ENCODE assay signal across 14 mouse cellular contexts in the genomic region with DNA sequence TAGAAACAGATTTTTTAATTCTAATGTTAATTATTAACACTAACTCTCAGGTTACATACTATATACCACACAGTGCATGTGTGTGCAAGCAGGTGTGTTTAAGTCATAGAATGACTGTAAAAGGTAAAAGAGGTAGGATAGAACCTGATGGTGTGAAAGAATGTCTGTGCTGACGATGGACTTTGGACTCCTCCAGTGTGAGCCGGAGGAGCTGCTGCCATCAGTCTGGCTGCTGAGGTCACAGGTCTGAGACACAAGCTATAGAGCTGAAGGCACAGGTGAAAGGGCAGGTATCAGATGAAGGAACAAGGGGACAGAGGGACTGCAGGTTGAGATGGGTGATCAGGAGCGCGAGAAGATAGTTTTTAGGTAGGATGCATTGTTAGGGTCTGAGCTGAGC.
"Had no signal": no experiment of that assay in that cellular context is flagged by ENCODE, and none has a peak within 500 bp of the region (broad histone marks: within the 10 kb centered on the region; RNA-seq: fewer than 3 reads in every experiment).

No protein-coding gene starts in this region.

- ATAC-seq: hindbrain, postnatal 0 days; liver, postnatal 0 days; midbrain, embryonic 15.5 days had no signal

- H3K4me2 ChIP-seq: limb, embryonic 15.5 days; liver, embryonic 13.5 days; lung, embryonic 15.5 days; midbrain, embryonic 11.5 days; midbrain, embryonic 15.5 days; neural tube, embryonic 12.5 days had no signal

- H3K27ac ChIP-seq: hindbrain, postnatal 0 days; limb, embryonic 15.5 days; liver, embryonic 13.5 days; lung, embryonic 15.5 days; macrophage; midbrain, embryonic 15.5 days; neural tube, embryonic 12.5 days had no signal

- H3K27me3 ChIP-seq: limb, embryonic 15.5 days; liver, embryonic 13.5 days; lung, embryonic 15.5 days; midbrain, embryonic 15.5 days; neural tube, embryonic 12.5 days had no signal

- H3K4me1 ChIP-seq: limb, embryonic 15.5 days; liver, embryonic 13.5 days; lung, embryonic 15.5 days; megakaryocyte, embryonic 14.5 days; midbrain, embryonic 15.5 days had no signal

- H3K4me3 ChIP-seq: limb, embryonic 15.5 days; liver, embryonic 13.5 days; lung, embryonic 15.5 days; megakaryocyte, embryonic 14.5 days; midbrain, embryonic 15.5 days; neural tube, embryonic 12.5 days had no signal

- H3K9ac ChIP-seq: limb, embryonic 15.5 days; liver, embryonic 13.5 days; liver, postnatal 0 days; lung, embryonic 15.5 days; midbrain, embryonic 15.5 days; neural tube, embryonic 12.5 days had no signal

- DNase-seq: liver, embryonic 13.5 days; liver, postnatal 0 days; lung, postnatal 14 days; spleen, adult 18-20 months; thymus, adult 18-20 months; thymus, postnatal 14 days had no signal

- H3K9me3 ChIP-seq: limb, embryonic 15.5 days; liver, embryonic 13.5 days; lung, embryonic 15.5 days; megakaryocyte, embryonic 14.5 days; midbrain, embryonic 15.5 days; neural tube, embryonic 12.5 days had no signal

- H3K36me3 ChIP-seq: limb, embryonic 15.5 days; liver, embryonic 13.5 days; lung, embryonic 15.5 days; midbrain, embryonic 15.5 days; neural tube, embryonic 12.5 days had no signal
